Mouse (Mus musculus): Measurements from ENCODE around the gene Spa17.

The Spa17 gene

GRCm38 (mm10) chr9:37613182-37613910 lies at the start of gene Spa17:
Gene Spa17 (minus strand): TSS chr9:37613722.
- peak; percentile 94 to 96 for DNase-seq

- no peak for DNase-seq
Measured at GRCm38 (mm10) chr9:37663210-37663609, 49.7 kb upstream of the Spa17 start.

GRCm38 (mm10) chr9:37659413-37659812 lies 45.9 kb upstream of the Spa17 start:
- DNase-seq: no peak

GRCm38 (mm10) chr9:37656931-37657481 lies 43.5 kb upstream of the Spa17 start, which contains the start of gene Tbrg1:
Gene Tbrg1 (minus strand): TSS chr9:37657312.
- peak; percentile 88 to 92 for DNase-seq

- DNase-seq: peak in 1 of 2 experiments; percentile 6
Measured at GRCm38 (mm10) chr9:37656439-37656881, 42.9 kb upstream of the Spa17 start.

GRCm38 (mm10) chr9:37655961-37656360 lies 42.4 kb upstream of the Spa17 start:
- DNase-seq: no peak

- no peak for DNase-seq
Measured at GRCm38 (mm10) chr9:37653836-37654235, 40.3 kb upstream of the Spa17 start.

GRCm38 (mm10) chr9:37650639-37651038 lies 37.1 kb upstream of the Spa17 start:
- DNase-seq: no peak

GRCm38 (mm10) chr9:37646246-37646645 lies 32.7 kb upstream of the Spa17 start:
- no peak for DNase-seq

GRCm38 (mm10) chr9:37638721-37639120 lies 25.2 kb upstream of the Spa17 start:
- no peak for DNase-seq

GRCm38 (mm10) chr9:37636800-37637542 lies 23.4 kb upstream of the Spa17 start:
- DNase-seq: peak; percentile 22 to 38

- DNase-seq: peak; percentile 60 to 71
Measured at GRCm38 (mm10) chr9:37636335-37636734, 22.8 kb upstream of the Spa17 start.

- no peak for DNase-seq
Measured at GRCm38 (mm10) chr9:37634269-37634668, 20.7 kb upstream of the Spa17 start.

GRCm38 (mm10) chr9:37632305-37632704 lies 18.8 kb upstream of the Spa17 start:
- DNase-seq: no peak

GRCm38 (mm10) chr9:37629941-37630340 lies 16.4 kb upstream of the Spa17 start:
- DNase-seq: no peak

- no peak for DNase-seq
Measured at GRCm38 (mm10) chr9:37628581-37628980, 15.1 kb upstream of the Spa17 start.

- no peak for DNase-seq
Measured at GRCm38 (mm10) chr9:37627263-37627662, 13.7 kb upstream of the Spa17 start.

GRCm38 (mm10) chr9:37626103-37626567 lies 12.6 kb upstream of the Spa17 start:
- DNase-seq: peak; percentile 7 to 22

- DNase-seq: peak in 1 of 2 experiments; percentile 8
Measured at GRCm38 (mm10) chr9:37625641-37626040, 12.1 kb upstream of the Spa17 start.

GRCm38 (mm10) chr9:37625129-37625528 lies 11.6 kb upstream of the Spa17 start:
- no peak for DNase-seq

- no peak for DNase-seq
Measured at GRCm38 (mm10) chr9:37624502-37624901, 11.0 kb upstream of the Spa17 start.

- DNase-seq: no peak
Measured at GRCm38 (mm10) chr9:37623981-37624380, 10.5 kb upstream of the Spa17 start.

- no peak for DNase-seq
Measured at GRCm38 (mm10) chr9:37621290-37621689, 7.8 kb upstream of the Spa17 start.

Data from kidney, postnatal 4 days (tissue).